Mouse (Mus musculus): Measurements from ENCODE around the gene C2cd5.

GRCm38 (mm10) chr6:143021756-143022155 lies 78.2 kb downstream of the C2cd5 start:
- TF ChIP-seq CTCF (conservative IDR thresholded peaks at IDR 0.05 in 1 of 2, IDR thresholded peaks at IDR 0.05 in 1 of 2; ENCODE audit: low read depth in 2 of 2, low read length in 2 of 2) (no peak), MYC (IDR thresholded peaks at IDR 0.05; ENCODE audit: low read depth, low read length) (no peak), USF2 (conservative IDR thresholded peaks at IDR 0.05; ENCODE audit: low read depth, low read length) (no peak), CHD2 (IDR thresholded peaks at IDR 0.05; ENCODE audit: low read length) (no peak), POLR2A (IDR thresholded peaks at IDR 0.05; ENCODE audit: low read depth, low read length) (no peak), SIN3A (IDR thresholded peaks at IDR 0.05; ENCODE audit: low read length) (no peak)

Data from CH12.LX (cell line).